Mouse (Mus musculus) brain, embryonic 18.5 days (tissue): ENCODE data around the gene Ffar4.
A peak's percentile ranks its signal among the peaks of the same experiment; 100 is the strongest.

Source experiments
- DNase-seq: peaks from one replicate; pipeline ENCODE4 v3.0.0-alpha.2; 2012; ENCODE audit warnings: low read depth, low spot score

Ffar4 gene

GRCm38 (mm10) chr19:38096858-38097758 lies at the start of gene Ffar4:
Gene Ffar4, plus strand, starts transcription at chr19:38097071.
- DNase-seq, result no peak

GRCm38 (mm10) chr19:38049686-38050085 lies 47.2 kb upstream of the Ffar4 start:
- DNase-seq, result no peak

GRCm38 (mm10) chr19:38053227-38054041 lies 43.4 kb upstream of the Ffar4 start:
- DNase-seq, result no peak

GRCm38 (mm10) chr19:38054149-38054719 lies 42.6 kb upstream of the Ffar4 start:
- DNase-seq, result no peak

GRCm38 (mm10) chr19:38054720-38055192 lies 42.1 kb upstream of the Ffar4 start, which contains the start of gene Cep55:
Gene Cep55, plus strand, starts transcription at chr19:38055011.
- peak; percentile 97 for DNase-seq

GRCm38 (mm10) chr19:38055798-38056197 lies 41.1 kb upstream of the Ffar4 start:
- DNase-seq, result no peak

- no peak for DNase-seq
Measured at GRCm38 (mm10) chr19:38056276-38056675, 40.6 kb upstream of the Ffar4 start.

GRCm38 (mm10) chr19:38056931-38057330 lies 39.9 kb upstream of the Ffar4 start:
- DNase-seq, result no peak

GRCm38 (mm10) chr19:38063201-38063600 lies 33.7 kb upstream of the Ffar4 start:
- no peak for DNase-seq

- no peak for DNase-seq
Measured at GRCm38 (mm10) chr19:38064051-38064450, 32.8 kb upstream of the Ffar4 start.

- no peak for DNase-seq
Measured at GRCm38 (mm10) chr19:38073226-38073625, 23.6 kb upstream of the Ffar4 start.

GRCm38 (mm10) chr19:38075051-38075450 lies 21.8 kb upstream of the Ffar4 start:
- no peak for DNase-seq

- no peak for DNase-seq
Measured at GRCm38 (mm10) chr19:38076251-38076650, 20.6 kb upstream of the Ffar4 start.

- DNase-seq, result no peak
Measured at GRCm38 (mm10) chr19:38077851-38078540, 18.9 kb upstream of the Ffar4 start.

- DNase-seq, result no peak
Measured at GRCm38 (mm10) chr19:38081361-38081760, 15.5 kb upstream of the Ffar4 start.

- no peak for DNase-seq
Measured at GRCm38 (mm10) chr19:38082931-38083525, 13.8 kb upstream of the Ffar4 start.

- no peak for DNase-seq
Measured at GRCm38 (mm10) chr19:38085841-38086240, 11.0 kb upstream of the Ffar4 start.

GRCm38 (mm10) chr19:38086948-38087551 lies 9.8 kb upstream of the Ffar4 start:
- no peak for DNase-seq

- DNase-seq, result no peak
Measured at GRCm38 (mm10) chr19:38089358-38089757, 7.5 kb upstream of the Ffar4 start.

GRCm38 (mm10) chr19:38091512-38091985 lies 5.3 kb upstream of the Ffar4 start:
- no peak for DNase-seq
